Mouse (Mus musculus) forebrain, postnatal 0 days (tissue): ENCODE data around the gene Cisd3. TPM values are rescaled to one million over a fixed set of nuclear protein-coding genes. Genes with fewer than 3 reads are reported as not detected.
"Not testable (repeated sequence)": the region's sequence is repeated elsewhere in the genome, so short reads cannot be mapped to it uniquely, and the experiment has no call there.

Experiments
- ATAC-seq: fragments of 200-750 bp; cut with Nextera tagmentation; 2 replicates; pipeline ENCODE4 v1.8.0; 2017; ENCODE audit warnings: mild to moderate bottlenecking, moderate library complexity
- DNase-seq: peaks from one replicate; pipeline ENCODE4 v3.0.0-alpha.2; 2015
- H3K27ac ChIP-seq: fragments of 300-500 bp; sonication (generic); 2 replicates; pipeline ENCODE4 v1.5.1; 2014; ENCODE audit warnings: low read depth, mild to moderate bottlenecking, antibody characterized with exemption, low read length, moderate library complexity, mixed read lengths
- H3K27me3 ChIP-seq: fragments of 300-500 bp; sonication (generic); 2 replicates; pipeline ENCODE4 v1.6.1; 2014; ENCODE audit warnings: mild to moderate bottlenecking, low read length, mixed read lengths; ENCODE audit not compliant: insufficient read depth
- H3K36me3 ChIP-seq: fragments of 300-500 bp; sonication (generic); 2 replicates; pipeline ENCODE4 v1.6.1; 2014; ENCODE audit warnings: mild to moderate bottlenecking, moderate library complexity; ENCODE audit not compliant: insufficient read depth
- H3K4me1 ChIP-seq: fragments of 300-500 bp; sonication (generic); 2 replicates; pipeline ENCODE4 v1.6.1; 2014; ENCODE audit warnings: antibody characterized with exemption; ENCODE audit not compliant: insufficient read depth
- H3K4me2 ChIP-seq: fragments of 300-500 bp; sonication (generic); 2 replicates; pipeline ENCODE4 v1.6.1; 2014; ENCODE audit warnings: low read depth, mild to moderate bottlenecking, moderate library complexity
- H3K4me3 ChIP-seq: fragments of 300-500 bp; sonication (generic); 2 replicates; pipeline ENCODE4 v1.5.1; 2014; ENCODE audit warnings: low read depth, low read length, mixed read lengths
- H3K9ac ChIP-seq: fragments of 300-500 bp; sonication (generic); 2 replicates; pipeline ENCODE4 v1.6.1; 2014; ENCODE audit warnings: mild to moderate bottlenecking
- H3K9me3 ChIP-seq: fragments of 300-500 bp; sonication (generic); 2 replicates; pipeline ENCODE4 v1.6.1; 2016; ENCODE audit warnings: low read length
- CTCF ChIP-seq: sonication (generic); IDR thresholded peaks from 2 replicates; pipeline ENCODE4 v1.5.1; 2016; ENCODE audit warnings: antibody characterized with exemption, control low read depth, low read depth
- WGBS: fragments of 180-500 bp; shearing (Covaris S2); extraction: QIAGEN DNeasy Blood & Tissue Kit; methylation state at CpG from one replicate; pipeline ENCODE4 v1.1.7; 2014; 5-methylcytosine and 5-hydroxymethylcytosine counted together
- polyA plus RNA-seq: library from polyadenylated mRNA; unstranded; fragments of >200 nt; fragmentation: Nextera tagmentation; extraction: Ambion mirVana; gene quantifications from 2 replicates; pipeline ENCODE4 v1.2.1, GENCODE M21; 2015
- total RNA-seq: library from RNA; depleted of rRNA; stranded (reverse); fragments of >200 nt; gene quantifications from 2 replicates; pipeline ENCODE4 v1.2.3, GENCODE M21; 2014

Gene Cisd3
- total and polyA plus RNA-seq, 2 experiments from 2014 or later, result 15.5 to 27.2 TPM

DNA sequence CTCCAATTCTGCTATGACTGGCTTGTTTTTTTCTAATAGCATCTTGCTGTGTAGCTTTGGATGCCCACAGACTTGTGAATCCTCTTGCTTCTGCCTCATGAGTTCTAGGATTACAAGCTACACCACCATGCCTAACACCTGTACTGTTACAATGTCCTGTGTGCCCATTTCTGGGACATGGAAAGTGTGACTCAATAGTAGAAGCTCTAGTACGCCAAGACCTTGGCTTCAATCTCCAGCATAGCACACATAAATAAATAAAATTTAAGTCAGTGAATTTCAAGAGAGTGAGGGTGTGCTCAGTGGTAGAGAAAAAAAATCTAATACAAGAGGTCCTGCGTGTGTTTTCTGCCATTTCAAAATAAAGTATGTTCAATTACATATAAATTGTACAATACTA is 31.4 kb upstream of the Cisd3 start:
- Histone ChIP-seq H3K4me3 (no peak overlapping the region), H3K4me1 (no peaks in the 10 kb centered on the region), H3K9ac (no peak overlapping the region), H3K9me3 (no peaks in the 10 kb centered on the region), H3K27me3 (no peaks in the 10 kb centered on the region), H3K4me2 (no peak overlapping the region), H3K27ac (no peak overlapping the region), H3K36me3 (no peaks in the 10 kb centered on the region)
- ATAC-seq, result no peak
- TF ChIP-seq CTCF, result no peak
- 94% methylated on average over 2 of the region's 2 CpGs for WGBS
- no peak for DNase-seq

- WGBS, result 73% methylated on average over 14 of the region's 14 CpGs
- Histone ChIP-seq H3K27me3 (0 out of 2 replicates have a peak, but pooled peaks cover 7% of the 10 kb centered on the region), H3K4me2 (no peak overlapping the region), H3K9ac (no peak overlapping the region), H3K4me3 (no peak overlapping the region), H3K9me3 (no peaks in the 10 kb centered on the region), H3K4me1 (peaks cover 9% of the 10 kb centered on the region; the same call in 1 of the 2 replicates), H3K36me3 (no peaks in the 10 kb centered on the region), H3K27ac (no peak overlapping the region)
- DNase-seq (no peak), ATAC-seq (no peak)
- no peak for TF ChIP-seq CTCF
These were observed 29.2 kb upstream of the Cisd3 start for GRCm38 (mm10) chr11:97656269-97656971.

GRCm38 (mm10) chr11:97657184-97657945 is 28.3 kb upstream of the Cisd3 start:
- H3K9me3 ChIP-seq, result no peaks in the 10 kb centered on the region
- 0 out of 2 replicates have a peak, but pooled peaks cover 7% of the 10 kb centered on the region for H3K27me3 ChIP-seq
- no peak for DNase-seq
- no peak for ATAC-seq
- H3K27ac ChIP-seq, result no peak overlapping the region
- H3K36me3 ChIP-seq, result no peaks in the 10 kb centered on the region
- 51% methylated on average over 5 of the region's 6 CpGs for WGBS
- no peak for TF ChIP-seq CTCF
- H3K4me1 ChIP-seq, result peaks cover 9% of the 10 kb centered on the region; the same call in 1 of the 2 replicates
- no peak overlapping the region for H3K4me3 ChIP-seq
- H3K9ac ChIP-seq, result no peak overlapping the region
- no peak overlapping the region for H3K4me2 ChIP-seq

DNA sequence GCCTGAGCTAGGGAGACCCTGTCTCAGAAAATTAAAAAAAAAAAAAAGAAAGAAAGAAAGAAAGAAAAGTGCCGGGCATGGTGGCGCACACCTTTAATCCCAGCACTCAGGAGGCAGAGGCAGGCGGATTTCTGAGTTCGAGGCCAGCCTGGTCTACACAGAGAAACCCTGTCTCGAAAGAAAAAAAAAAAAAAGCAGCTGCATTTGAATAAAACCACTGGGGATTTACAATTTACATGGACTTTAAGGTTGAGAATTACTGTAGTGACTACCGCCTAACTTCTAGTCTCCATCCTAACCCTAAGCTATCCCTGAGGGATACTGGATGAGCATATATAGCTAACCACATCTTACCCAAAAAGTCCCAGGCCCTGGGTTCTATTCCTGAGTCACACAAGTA is 27.7 kb upstream of the Cisd3 start:
- H3K9me3 ChIP-seq, H3K27me3 ChIP-seq, H3K4me1 ChIP-seq, H3K36me3 ChIP-seq, ATAC-seq, H3K4me2 ChIP-seq, H3K27ac ChIP-seq, DNase-seq, H3K9ac ChIP-seq, H3K4me3 ChIP-seq: not testable (repeated sequence)
- 93% methylated on average over 6 of the region's 6 CpGs for WGBS

- no peak overlapping the region for H3K9ac ChIP-seq
- WGBS, result 77% methylated on average over 11 of the region's 11 CpGs
- H3K4me2 ChIP-seq, result peak overlapping the region; percentile 83
- H3K27me3 ChIP-seq, result 0 out of 2 replicates have a peak, but pooled peaks cover 7% of the 10 kb centered on the region
- DNase-seq (no peak), ATAC-seq (no peak)
- no peak overlapping the region for H3K4me3 ChIP-seq
- no peaks in the 10 kb centered on the region for H3K9me3 ChIP-seq
- H3K4me1 ChIP-seq, result peaks cover 9% of the 10 kb centered on the region; the same call in 1 of the 2 replicates
- no peak for TF ChIP-seq CTCF
- H3K27ac ChIP-seq, result no peak overlapping the region
- no peaks in the 10 kb centered on the region for H3K36me3 ChIP-seq
These were observed 26.8 kb upstream of the Cisd3 start for GRCm38 (mm10) chr11:97658751-97659266.

DNA sequence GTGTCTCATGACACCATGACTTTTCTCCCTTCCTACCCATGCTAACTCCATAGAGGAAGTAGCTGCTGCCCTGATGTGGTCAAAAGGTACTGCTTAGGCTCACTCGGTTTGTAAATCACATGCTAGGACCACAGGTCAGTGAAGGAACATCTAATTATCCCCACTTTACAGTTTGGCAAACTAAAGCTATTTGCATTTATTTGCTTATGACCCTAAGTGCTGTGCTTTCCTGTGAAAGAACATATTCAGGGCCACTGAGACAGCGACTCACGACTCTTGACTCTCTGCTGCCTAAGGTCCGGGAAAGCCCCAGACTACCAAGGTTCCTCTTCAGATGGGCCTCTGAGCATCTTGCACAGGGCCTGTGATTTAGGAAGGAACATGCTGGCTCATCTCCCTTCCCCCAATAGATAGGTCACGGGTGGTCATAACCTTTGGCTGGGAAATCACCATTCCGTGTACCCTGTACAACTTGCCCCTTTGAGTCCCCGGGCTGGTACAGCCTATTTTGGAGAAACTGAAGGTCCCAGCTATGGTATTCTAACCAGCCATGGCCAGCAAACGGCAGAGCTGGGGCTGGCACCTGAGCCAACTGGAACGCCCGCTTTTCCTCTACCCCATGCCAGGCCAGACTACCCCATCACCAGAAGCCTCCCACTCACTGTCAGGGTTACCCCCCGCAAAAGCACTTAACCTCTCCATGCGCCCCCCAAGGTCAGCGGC is 26.2 kb upstream of the Cisd3 start:
- peak overlapping the region; percentile 67; the same call in 1 of the 2 replicates for H3K27ac ChIP-seq
- ATAC-seq (no peak), DNase-seq (no peak)
- 0 out of 2 replicates have a peak, but pooled peaks cover 7% of the 10 kb centered on the region for H3K27me3 ChIP-seq
- WGBS, result 13% methylated on average over 13 of the region's 13 CpGs
- peak overlapping the region; percentile 55 for H3K4me3 ChIP-seq
- H3K9ac ChIP-seq, result peak overlapping the region; percentile 78
- peaks cover 11% of the 10 kb centered on the region; the same call in 1 of the 2 replicates for H3K4me1 ChIP-seq
- TF ChIP-seq CTCF, result no peak
- H3K9me3 ChIP-seq, result no peaks in the 10 kb centered on the region
- H3K4me2 ChIP-seq, result peak overlapping the region; percentile 83
- no peaks in the 10 kb centered on the region for H3K36me3 ChIP-seq
